11 mouse cellular contexts compared by ENCODE assay signal in genomic region chr16:49606500-49606899, GRCm38 (mm10).
"Had no signal": no experiment of that assay in that cellular context is flagged by ENCODE, and none has a peak within 500 bp of the region (broad histone marks: within the 10 kb centered on the region; RNA-seq: fewer than 3 reads in every experiment).

No protein-coding gene starts in this region.

- H3K4me3 ChIP-seq: left cerebral cortex, adult 2 months; limb, embryonic 15.5 days; liver, embryonic 12.5 days; midbrain, embryonic 12.5 days; neural tube, embryonic 13.5 days; stomach, embryonic 15.5 days had no signal

- H3K27me3 ChIP-seq: limb, embryonic 15.5 days; liver, embryonic 12.5 days; midbrain, embryonic 12.5 days; neural tube, embryonic 13.5 days; stomach, embryonic 15.5 days had no signal

- H3K27ac ChIP-seq: left cerebral cortex, adult 2 months; limb, embryonic 15.5 days; liver, embryonic 12.5 days; midbrain, embryonic 12.5 days; neural tube, embryonic 13.5 days; stomach, embryonic 15.5 days had no signal

- H3K9me3 ChIP-seq: limb, embryonic 15.5 days; liver, embryonic 12.5 days; midbrain, embryonic 12.5 days; stomach, embryonic 15.5 days had no signal

- H3K36me3 ChIP-seq: limb, embryonic 15.5 days; liver, embryonic 12.5 days; midbrain, embryonic 12.5 days; neural tube, embryonic 13.5 days; stomach, embryonic 15.5 days had no signal

- H3K4me2 ChIP-seq: limb, embryonic 15.5 days; liver, embryonic 12.5 days; midbrain, embryonic 12.5 days; neural tube, embryonic 13.5 days; stomach, embryonic 15.5 days had no signal

- H3K4me1 ChIP-seq: limb, embryonic 15.5 days; liver, embryonic 12.5 days; midbrain, embryonic 12.5 days; neural tube, embryonic 13.5 days; stomach, embryonic 15.5 days had no signal

- ATAC-seq: intestine, embryonic 16.5 days; liver, embryonic 12.5 days; midbrain, embryonic 16.5 days had no signal

- DNase-seq: kidney, adult 8-10 months; lung, postnatal 10 days; thymus, postnatal 36 days had no signal

- H3K9ac ChIP-seq: limb, embryonic 15.5 days; liver, embryonic 12.5 days; midbrain, embryonic 12.5 days; neural tube, embryonic 13.5 days; stomach, embryonic 15.5 days had no signal
